Comparison of ENCODE assay signal across 16 mouse cellular contexts in genomic region chr17:66345680-66346079, GRCm38 (mm10).
DNase-seq lines count a peak whose midpoint lies in the region; TF ChIP-seq lines count a peak whose summit lies in the region.
"Had no signal": no experiment of that assay in that cellular context is flagged by ENCODE, and none has a peak within 500 bp of the region (broad histone marks: within the 10 kb centered on the region; RNA-seq: fewer than 3 reads in every experiment).

No protein-coding gene starts in this region.

- no peaks in the 10 kb centered on the region for H3K27me3 ChIP-seq in E14TG2a.4 (ENCODE audit: insufficient read depth, low read length)
- H3K27me3 ChIP-seq: midbrain, embryonic 13.5 days; neural tube, embryonic 12.5 days had no signal

- H3K36me3 ChIP-seq in E14TG2a.4 (ENCODE audit: insufficient read depth, low read length), result peaks cover 98% of the 10 kb centered on the region
- H3K36me3 ChIP-seq in ES-E14 (ENCODE audit: control insufficient read depth, insufficient read depth, low read length, poor library complexity, severe bottlenecking), result peaks cover 63% of the 10 kb centered on the region

- H3K9me3 ChIP-seq in E14TG2a.4 (ENCODE audit: low read length), result no peaks in the 10 kb centered on the region
- no peaks in the 10 kb centered on the region for H3K9me3 ChIP-seq in ES-E14 (ENCODE audit: control insufficient read depth, insufficient read depth, low read depth, low read length)
- H3K9me3 ChIP-seq: heart, embryonic 13.5 days; midbrain, embryonic 13.5 days; neural tube, embryonic 12.5 days had no signal

- peak overlapping the region; percentile 14; the same call in 1 of the 2 replicates for H3K9ac ChIP-seq in ES-E14 (ENCODE audit: insufficient read depth, low read depth, low read length, poor library complexity, severe bottlenecking)
- H3K9ac ChIP-seq: heart, embryonic 13.5 days; midbrain, embryonic 13.5 days; neural tube, embryonic 12.5 days had no signal

- peak; percentile 21 to 42 for DNase-seq in layer of hippocampus, postnatal 10 days (ENCODE audit: low spot score in 2 of 2)
- DNase-seq in layer of hippocampus, adult 8-10 months (ENCODE audit: low spot score in 2 of 2), result no peak
- no peak for DNase-seq in ES-E14 (ENCODE audit: low read depth, low spot score)
- peak; percentile 78 to 87 for DNase-seq in cerebellum, postnatal 10 days
- no peak for DNase-seq in gastrocnemius, postnatal 10 days
- DNase-seq in kidney, adult 8-10 months, result no peak
- DNase-seq: adrenal gland, postnatal 14 days; gastrocnemius, postnatal 36 days; kidney, adult 9 months; liver; lung, adult 18-20 months; lung, postnatal 4 days had no signal

- H3K4me1 ChIP-seq in E14TG2a.4 (replicated peaks; ENCODE audit: low read depth, low read length), result peaks cover 75% of the 10 kb centered on the region
- peaks cover 0 to 3% of the 10 kb centered on the region in 2 experiments; a peak in 2 of 4 replicates for H3K4me1 ChIP-seq in ES-E14 (ENCODE audit: control insufficient read depth in 2 of 2, insufficient read depth in 2 of 2, low read length in 2 of 2, poor library complexity in 1 of 2)
- H3K4me1 ChIP-seq: midbrain, embryonic 13.5 days; neural tube, embryonic 12.5 days had no signal

- no peak for TF ChIP-seq CTCF in E14TG2a.4 (conservative IDR thresholded peaks at IDR 0.05; ENCODE audit: low read length)

- H3K27ac ChIP-seq in ES-E14 (ENCODE audit: insufficient read depth, low read depth, low read length, poor library complexity, severe bottlenecking), result no peak overlapping the region
- H3K27ac ChIP-seq: heart, embryonic 13.5 days; midbrain, embryonic 13.5 days; neural tube, embryonic 12.5 days had no signal

- in situ Hi-C loops in ES-E14 (cut with MboI; ENCODE audit: low sequenced_read_pairs in 2 of 2, unreplicated experiment in 2 of 2), result no loop called here

- H3K4me3 ChIP-seq in E14TG2a.4 (replicated peaks; ENCODE audit: low read length) (peak overlapping the region; percentile 14), ES-E14 (ENCODE audit: insufficient read depth in 1 of 2, low read depth in 1 of 2, low read length in 2 of 2, poor library complexity in 1 of 2, severe bottlenecking in 1 of 2) (peak overlapping the region in 1 of 2 experiments; percentile 7; a peak in 1 of 4 replicates)
- H3K4me3 ChIP-seq: heart, embryonic 13.5 days; midbrain, embryonic 13.5 days; neural tube, embryonic 12.5 days had no signal

TF ChIP-seq in ES-E14, 5 proteins besides CTCF, POLR2A, EP300 and RAD21:
- TF ChIP-seq CHD2 (IDR thresholded peaks at IDR 0.05; ENCODE audit: low read depth, low read length), result no peak
- TF ChIP-seq MAFK (IDR thresholded peaks at IDR 0.05; ENCODE audit: insufficient read depth, low read depth, low read length), result no peak
- TF ChIP-seq HCFC1 (IDR thresholded peaks at IDR 0.05; ENCODE audit: borderline replicate concordance, insufficient read depth, low read length), result no peak

Comparison
In these comparisons a context has a peak if more than half of its experiments do, and no peak if none do; other contexts are left out.
1. DNase-seq: peak in layer of hippocampus, postnatal 10 days (2 of 2) and cerebellum, postnatal 10 days (2 of 2); none in layer of hippocampus, adult 8-10 months (0 of 2), ES-E14 (single experiment), gastrocnemius, postnatal 10 days (single experiment) and kidney, adult 8-10 months (0 of 2).